Mouse (Mus musculus) heart, adult 2 months (tissue): ENCODE results near the gene Klhl26. TPM values are rescaled to one million over a fixed set of nuclear protein-coding genes. Genes with fewer than 3 reads are reported as not detected.

Experiments
- DNase-seq, 2 experiments: peaks; one replicate each; pipeline ENCODE4 v3.0.0; 2021
- H3K27ac ChIP-seq: fragments of 200-600 bp; 2 replicates; pipeline ENCODE4 v1.8.1; 2022
- H3K27me3 ChIP-seq: fragments of 200-500 bp; 2 replicates; pipeline ENCODE4 v1.6.1; 2012; ENCODE audit warnings: mild to moderate bottlenecking, low read length, inconsistent platforms, mixed read lengths; ENCODE audit not compliant: control insufficient read depth, insufficient read depth
- H3K36me3 ChIP-seq: fragments of 200-500 bp; 2 replicates; pipeline ENCODE4 v1.6.1; 2012; ENCODE audit warnings: low read length, inconsistent platforms; ENCODE audit not compliant: control insufficient read depth, insufficient read depth
- H3K4me1 ChIP-seq: fragments of 200-500 bp; 2 replicates; pipeline ENCODE4 v1.6.1; 2011; ENCODE audit warnings: low read length; ENCODE audit not compliant: control insufficient read depth, insufficient read depth
- H3K4me3 ChIP-seq: fragments of 200-600 bp; 2 replicates; pipeline ENCODE4 v1.8.1; 2022
- H3K79me2 ChIP-seq: fragments of 200-500 bp; replicated peaks from 2 replicates; pipeline ENCODE4 v1.6.1; 2012; ENCODE audit warnings: mild to moderate bottlenecking, inconsistent platforms, low read length, moderate library complexity, mixed read lengths; ENCODE audit not compliant: control insufficient read depth, insufficient read depth
- H3K9ac ChIP-seq: fragments of 200-500 bp; 2 replicates; pipeline ENCODE4 v1.6.1; 2012; ENCODE audit warnings: low read depth, mild to moderate bottlenecking, control low read depth, inconsistent platforms, low read length, mixed read lengths
- CTCF ChIP-seq: fragments of 200-600 bp; IDR thresholded peaks from 2 replicates; pipeline ENCODE4 v1.8.1; 2022; ENCODE audit warnings: antibody characterized with exemption, mild to moderate bottlenecking, moderate library complexity
- EP300 ChIP-seq: fragments of 200-500 bp; IDR thresholded peaks from 2 replicates; pipeline ENCODE4 v1.6.1; 2011; ENCODE audit warnings: low read depth, low read length, control low read depth; ENCODE audit not compliant: insufficient read depth
- POLR2A ChIP-seq: fragments of 200-500 bp; IDR thresholded peaks from 2 replicates; pipeline ENCODE4 v1.6.1; 2011; ENCODE audit warnings: mild to moderate bottlenecking, low read depth, low read length, control low read depth; ENCODE audit not compliant: insufficient read depth
- WGBS: fragments of 180-500 bp; shearing (Covaris S2); methylation state at CpG from one replicate; pipeline ENCODE4 v1.1.7; 2018; 5-methylcytosine and 5-hydroxymethylcytosine counted together
- intact Hi-C: fragments of 180-260 bp; cut with DNase I; formaldehyde crosslinking; loops from one replicate; pipeline ENCODE4 v1.15.1; 2025
- polyA plus RNA-seq: library from polyadenylated mRNA; depleted of rRNA; stranded (reverse); fragments of >200 nt; gene quantifications from 2 replicates; pipeline ENCODE4 v1.2.3, GENCODE M21; 2012
- total RNA-seq, 2 experiments: library from RNA; stranded (reverse); gene quantifications; 2 replicates each; pipeline ENCODE4 v1.2.3; 2021

The Klhl26 gene
- total and polyA plus RNA-seq, 3 experiments, result 8.1 to 18.8 (median 8.6) TPM

GRCm38 (mm10) chr8:70460606-70461005 lies 16.2 kb downstream of the Klhl26 start:
- H3K79me2 ChIP-seq, result no peaks in the 10 kb centered on the region; the same call in 1 of the 2 replicates
- H3K9ac ChIP-seq, result no peak overlapping the region
- H3K27ac ChIP-seq, result no peak overlapping the region
- H3K27me3 ChIP-seq, result no peaks in the 10 kb centered on the region
- intact Hi-C loops, result no loop called here
- no peak overlapping the region for H3K4me3 ChIP-seq
- H3K36me3 ChIP-seq, result no peaks in the 10 kb centered on the region
- WGBS, result 67% methylated on average over 9 of the region's 9 CpGs
- DNase-seq, result no peak
- H3K4me1 ChIP-seq, result peaks cover 10% of the 10 kb centered on the region
- TF ChIP-seq EP300, result no peak
- no peak for TF ChIP-seq POLR2A
- TF ChIP-seq CTCF, result no peak

GRCm38 (mm10) chr8:70460199-70460598 lies 16.6 kb downstream of the Klhl26 start:
- WGBS, result 75% methylated on average over 5 of the region's 5 CpGs
- H3K27ac ChIP-seq, result no peak overlapping the region
- no peaks in the 10 kb centered on the region for H3K27me3 ChIP-seq
- intact Hi-C loops, result no loop called here
- DNase-seq, result no peak
- peaks cover 10% of the 10 kb centered on the region for H3K4me1 ChIP-seq
- no peaks in the 10 kb centered on the region; the same call in 1 of the 2 replicates for H3K79me2 ChIP-seq
- TF ChIP-seq CTCF, result no peak
- no peak for TF ChIP-seq EP300
- no peak for TF ChIP-seq POLR2A
- H3K36me3 ChIP-seq, result no peaks in the 10 kb centered on the region
- no peak overlapping the region for H3K4me3 ChIP-seq
- H3K9ac ChIP-seq, result no peak overlapping the region

GRCm38 (mm10) chr8:70459636-70460035 lies 17.1 kb downstream of the Klhl26 start:
- intact Hi-C loops, result no loop called here
- no peak for DNase-seq
- H3K27ac ChIP-seq, result no peak overlapping the region
- WGBS, result 97% methylated on average over 2 of the region's 2 CpGs
- no peaks in the 10 kb centered on the region; the same call in 1 of the 2 replicates for H3K79me2 ChIP-seq
- no peak overlapping the region for H3K9ac ChIP-seq
- TF ChIP-seq CTCF, result 0 out of 2 replicates have a peak, but pooled peaks have one; percentile 21
- no peak for TF ChIP-seq POLR2A
- H3K4me3 ChIP-seq, result no peak overlapping the region
- no peaks in the 10 kb centered on the region for H3K36me3 ChIP-seq
- peaks cover 10% of the 10 kb centered on the region for H3K4me1 ChIP-seq
- H3K27me3 ChIP-seq, result no peaks in the 10 kb centered on the region

GRCm38 (mm10) chr8:70458462-70458861 lies 18.3 kb downstream of the Klhl26 start:
- no peaks in the 10 kb centered on the region for H3K36me3 ChIP-seq
- no peak overlapping the region for H3K4me3 ChIP-seq
- H3K27ac ChIP-seq, result no peak overlapping the region
- 75% methylated on average over 3 of the region's 3 CpGs for WGBS
- no peak for DNase-seq
- TF ChIP-seq EP300, result no peak
- TF ChIP-seq POLR2A, result no peak
- no peak for TF ChIP-seq CTCF
- H3K27me3 ChIP-seq, result no peaks in the 10 kb centered on the region
- H3K4me1 ChIP-seq, result peaks cover 9% of the 10 kb centered on the region
- H3K79me2 ChIP-seq, result no peaks in the 10 kb centered on the region
- no peak overlapping the region for H3K9ac ChIP-seq
- intact Hi-C loops, result no loop called here

DNA sequence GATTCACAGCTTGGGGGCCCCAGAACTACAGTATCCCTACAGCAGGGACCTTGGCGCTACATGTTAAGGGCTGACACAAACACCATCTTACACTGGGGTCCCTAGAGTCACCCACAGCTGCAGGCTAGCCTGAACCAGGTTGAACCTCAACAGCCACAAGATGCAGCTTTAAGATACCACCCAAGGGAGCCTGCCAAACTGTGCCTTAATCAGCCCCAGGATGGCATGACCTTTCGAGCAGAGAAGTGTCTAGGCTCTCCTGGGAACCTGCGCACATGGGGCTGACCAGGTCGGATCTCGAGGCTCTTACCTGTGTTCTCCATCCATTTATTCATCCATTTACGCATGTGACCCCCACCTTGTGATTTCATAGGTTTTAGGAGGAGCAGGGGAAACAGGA lies 18.9 kb downstream of the Klhl26 start:
- 85% methylated on average over 6 of the region's 6 CpGs for WGBS
- no peak for DNase-seq
- H3K4me3 ChIP-seq, result no peak overlapping the region
- no peaks in the 10 kb centered on the region for H3K27me3 ChIP-seq
- intact Hi-C loops, result no loop called here
- H3K79me2 ChIP-seq, result no peaks in the 10 kb centered on the region
- TF ChIP-seq EP300, result no peak
- TF ChIP-seq POLR2A, result no peak
- TF ChIP-seq CTCF, result no peak
- H3K9ac ChIP-seq, result no peak overlapping the region
- H3K4me1 ChIP-seq, result peaks cover 9% of the 10 kb centered on the region
- no peaks in the 10 kb centered on the region for H3K36me3 ChIP-seq
- no peak overlapping the region for H3K27ac ChIP-seq

DNA sequence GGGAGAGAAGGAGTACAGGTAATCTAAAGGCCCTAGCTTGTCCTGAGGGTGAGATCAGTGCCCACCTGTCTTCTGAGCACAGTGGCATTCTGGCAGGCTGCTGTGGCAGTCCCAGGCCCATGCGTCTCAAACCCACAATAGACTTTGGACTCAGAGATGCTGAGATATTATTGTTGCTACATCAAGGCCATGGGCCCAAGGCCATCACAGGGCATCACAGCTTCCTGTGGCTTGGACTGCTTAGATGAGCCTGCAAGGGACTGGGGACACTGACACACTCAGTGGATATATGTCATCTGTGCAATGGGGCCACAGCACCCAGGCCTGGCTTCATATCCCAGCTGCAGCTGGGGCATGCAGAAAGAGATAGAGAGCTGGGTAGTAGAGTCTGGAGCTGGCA lies 19.8 kb downstream of the Klhl26 start:
- no peaks in the 10 kb centered on the region for H3K36me3 ChIP-seq
- no peak overlapping the region for H3K9ac ChIP-seq
- H3K27me3 ChIP-seq, result no peaks in the 10 kb centered on the region
- 78% methylated on average over 1 of the region's 1 CpGs for WGBS
- H3K4me1 ChIP-seq, result peaks cover 10% of the 10 kb centered on the region
- DNase-seq, result no peak
- H3K27ac ChIP-seq, result no peak overlapping the region
- H3K79me2 ChIP-seq, result no peaks in the 10 kb centered on the region
- intact Hi-C loops, result no loop called here
- H3K4me3 ChIP-seq, result no peak overlapping the region
- TF ChIP-seq EP300, result no peak
- TF ChIP-seq POLR2A, result no peak
- TF ChIP-seq CTCF, result no peak
